Mouse (Mus musculus) G1E (cell line): ENCODE results near the gene Mcts2. TPM values are rescaled to one million over a fixed set of nuclear protein-coding genes. Genes with fewer than 3 reads are reported as not detected.
A peak's percentile ranks its signal among the peaks of the same experiment; 100 is the strongest.

Experiments used
- ATAC-seq: 2 replicates; pipeline ENCODE4 v1.8.0; 2016; ENCODE audit warnings: mild to moderate bottlenecking; ENCODE audit not compliant: insufficient number of reproducible peaks, poor library complexity, low FRiP score, severe bottlenecking; ENCODE audit errors: extremely low read depth
- DNase-seq: peaks from one replicate; pipeline ENCODE4 v3.0.0; 2012; ENCODE audit warnings: low spot score
- H3K27me3 ChIP-seq: 2 replicates; pipeline ENCODE4 v1.6.1; 2012; ENCODE audit warnings: mild to moderate bottlenecking, low read length, inconsistent platforms; ENCODE audit not compliant: insufficient read depth
- H3K36me3 ChIP-seq: replicated peaks from 2 replicates; pipeline ENCODE3; 2012; ENCODE audit warnings: mild to moderate bottlenecking, inconsistent platforms
- H3K4me1 ChIP-seq: 2 replicates; pipeline ENCODE4 v1.6.1; 2012; ENCODE audit warnings: low read depth, low read length, inconsistent platforms, mixed read lengths; ENCODE audit not compliant: insufficient read depth
- H3K4me3 ChIP-seq: 2 replicates; pipeline ENCODE4 v1.5.1; 2012; ENCODE audit warnings: low read depth, mild to moderate bottlenecking, inconsistent platforms, low read length, moderate library complexity, mixed read lengths
- H3K9me3 ChIP-seq: replicated peaks from 2 replicates; pipeline ENCODE4 v1.6.1; 2012; ENCODE audit warnings: inconsistent platforms
- CTCF ChIP-seq: IDR thresholded peaks from 2 replicates; pipeline ENCODE4 v1.5.1; 2012; ENCODE audit warnings: low read depth, low read length, inconsistent platforms, mixed read lengths
- GATA1 ChIP-seq: IDR thresholded peaks from 2 replicates; pipeline ENCODE4 v1.6.1; 2012; ENCODE audit warnings: borderline replicate concordance, low read length, inconsistent platforms, mixed read lengths
- GATA2 ChIP-seq: IDR thresholded peaks from 2 replicates; pipeline ENCODE4 v1.6.1; 2012; ENCODE audit warnings: low read depth, low read length, inconsistent platforms, borderline replicate concordance
- POLR2AphosphoS5 ChIP-seq: IDR thresholded peaks from 2 replicates; pipeline ENCODE4 v1.6.1; 2012; ENCODE audit warnings: low read depth, low read length, inconsistent platforms; ENCODE audit not compliant: insufficient replicate concordance
- TAL1 ChIP-seq: conservative IDR thresholded peaks from 2 replicates; pipeline ENCODE4 v1.6.1; 2012; ENCODE audit warnings: low read depth, low read length, inconsistent platforms, mixed read lengths
- polyA plus RNA-seq: library from polyadenylated mRNA; stranded (reverse); fragments of >175 nt; gene quantifications from 2 replicates; pipeline ENCODE4 v1.2.3, GENCODE M21; 2012
- total RNA-seq, 2 experiments: library from RNA; stranded (forward) in 1 of 2; stranded (reverse) in 1 of 2; fragments of 200-1000 nt in 1 of 2; fragments of >200 nt in 1 of 2; fragmentation: Nextera tagmentation in 1 of 2; gene quantifications; 2 replicates each; pipeline ENCODE4 v1.2.3; 2014 to 2017

The Mcts2 gene
- total and polyA plus RNA-seq, 3 experiments: 2.6 to 30.0 (median 24.2) TPM

- peak overlapping the region; percentile 53; the same call in 1 of the 2 replicates for H3K4me3 ChIP-seq
- peaks cover 99% of the 10 kb centered on the region for H3K36me3 ChIP-seq
- TF ChIP-seq CTCF: no peak
- no peak for TF ChIP-seq GATA1
- TF ChIP-seq POLR2AphosphoS5: no peak
- no peak for TF ChIP-seq TAL1
- TF ChIP-seq GATA2: no peak
- DNase-seq (no peak), ATAC-seq (no peak)
- no peaks in the 10 kb centered on the region for H3K9me3 ChIP-seq
- H3K4me1 ChIP-seq: peaks cover 72% of the 10 kb centered on the region
- H3K27me3 ChIP-seq: no peaks in the 10 kb centered on the region
Observed at GRCm38 (mm10) chr2:152693735-152694134, 6.9 kb downstream of the Mcts2 start.

- no peak overlapping the region for H3K4me3 ChIP-seq
- no peak for DNase-seq
- H3K4me1 ChIP-seq: peaks cover 70% of the 10 kb centered on the region
- no peak for ATAC-seq
- TF ChIP-seq TAL1 (no peak), CTCF (no peak), GATA2 (no peak), POLR2AphosphoS5 (no peak), GATA1 (no peak)
- no peaks in the 10 kb centered on the region for H3K9me3 ChIP-seq
- H3K27me3 ChIP-seq: no peaks in the 10 kb centered on the region
- H3K36me3 ChIP-seq: peaks cover 99% of the 10 kb centered on the region
Observed at GRCm38 (mm10) chr2:152694708-152695107, 7.9 kb downstream of the Mcts2 start.

GRCm38 (mm10) chr2:152696016-152696415 is 9.2 kb downstream of the Mcts2 start:
- no peak for ATAC-seq
- H3K9me3 ChIP-seq: no peaks in the 10 kb centered on the region
- TF ChIP-seq CTCF: no peak
- no peak for TF ChIP-seq GATA1
- no peak for TF ChIP-seq GATA2
- no peak for TF ChIP-seq POLR2AphosphoS5
- no peak for TF ChIP-seq TAL1
- H3K4me3 ChIP-seq: no peak overlapping the region
- DNase-seq: no peak
- H3K27me3 ChIP-seq: no peaks in the 10 kb centered on the region
- H3K36me3 ChIP-seq: peaks cover 99% of the 10 kb centered on the region
- H3K4me1 ChIP-seq: peaks cover 77% of the 10 kb centered on the region

- DNase-seq (peak; percentile 85), ATAC-seq (peak; percentile 80)
- Histone ChIP-seq H3K27me3 (no peaks in the 10 kb centered on the region), H3K9me3 (no peaks in the 10 kb centered on the region), H3K36me3 (peaks cover 99% of the 10 kb centered on the region), H3K4me1 (peaks cover 73% of the 10 kb centered on the region), H3K4me3 (no peak overlapping the region; the same call in 1 of the 2 replicates)
- TF ChIP-seq GATA1 (no peak), CTCF (peak; percentile 90)
Observed at GRCm38 (mm10) chr2:152696476-152697164, 9.8 kb downstream of the Mcts2 start.

GRCm38 (mm10) chr2:152700138-152700537 is 13.3 kb downstream of the Mcts2 start:
- Histone ChIP-seq H3K9me3 (no peaks in the 10 kb centered on the region), H3K4me1 (peaks cover 54% of the 10 kb centered on the region), H3K4me3 (no peak overlapping the region), H3K36me3 (peaks cover 100% of the 10 kb centered on the region), H3K27me3 (no peaks in the 10 kb centered on the region)
- DNase-seq (no peak), ATAC-seq (no peak)
- TF ChIP-seq CTCF (no peak), GATA1 (no peak), GATA2 (no peak), TAL1 (no peak), POLR2AphosphoS5 (no peak)

- TF ChIP-seq GATA2 (no peak), GATA1 (no peak), POLR2AphosphoS5 (no peak), CTCF (no peak), TAL1 (no peak)
- no peak for ATAC-seq
- Histone ChIP-seq H3K27me3 (no peaks in the 10 kb centered on the region), H3K9me3 (no peaks in the 10 kb centered on the region), H3K4me1 (peaks cover 49% of the 10 kb centered on the region), H3K36me3 (peaks cover 100% of the 10 kb centered on the region), H3K4me3 (no peak overlapping the region)
- no peak for DNase-seq
Observed at GRCm38 (mm10) chr2:152700725-152701124, 13.9 kb downstream of the Mcts2 start.
